Mouse (Mus musculus): ENCODE data around the gene Adgrl3.
A peak's percentile ranks its signal among the peaks of the same experiment; 100 is the strongest.

The Adgrl3 gene

GRCm38 (mm10) chr5:81686845-81687244 is 666.9 kb downstream of the Adgrl3 start:
- no peak for DNase-seq

DNA sequence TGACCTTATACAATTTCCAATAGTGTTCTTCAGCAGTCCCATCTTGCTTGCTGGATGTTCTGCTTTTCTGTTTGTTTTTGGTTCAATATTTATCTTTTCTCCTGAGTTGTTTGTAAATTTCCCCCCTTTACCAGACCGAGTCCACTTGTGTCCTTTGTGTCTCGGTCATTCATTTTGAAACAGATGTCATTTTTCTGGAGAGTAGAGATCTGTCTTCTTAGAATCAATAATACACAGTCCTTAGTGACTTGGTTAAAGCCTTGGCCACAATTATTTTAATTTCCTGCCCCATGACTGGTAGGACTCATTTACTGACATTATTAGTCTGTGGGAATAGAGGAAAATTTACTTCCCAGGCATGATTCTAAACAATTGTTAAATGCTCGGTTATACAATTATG is 709.7 kb downstream of the Adgrl3 start:
- no peak for DNase-seq

DNA sequence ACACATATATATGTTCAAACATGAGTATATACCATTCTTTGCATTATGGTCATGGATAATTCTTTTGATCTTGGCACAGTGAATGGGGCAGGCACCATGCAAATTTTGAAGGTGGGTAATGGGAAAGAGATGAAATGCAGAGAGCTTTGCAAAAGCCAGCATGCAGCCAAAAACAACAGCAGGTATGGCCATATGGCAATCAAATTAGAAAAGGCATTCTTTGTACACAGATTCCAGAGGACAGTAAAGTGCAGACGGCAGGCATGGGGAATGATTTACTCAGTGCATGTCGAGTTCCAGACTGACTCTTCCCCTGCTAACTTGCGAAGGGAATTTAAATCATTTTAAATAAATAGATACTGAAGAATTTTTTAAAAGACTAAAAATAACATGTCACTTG is 716.1 kb downstream of the Adgrl3 start:
- peak; percentile 67 for DNase-seq

- DNase-seq, result no peak
These were observed 718.5 kb downstream of the Adgrl3 start for GRCm38 (mm10) chr5:81738286-81739032.

DNA sequence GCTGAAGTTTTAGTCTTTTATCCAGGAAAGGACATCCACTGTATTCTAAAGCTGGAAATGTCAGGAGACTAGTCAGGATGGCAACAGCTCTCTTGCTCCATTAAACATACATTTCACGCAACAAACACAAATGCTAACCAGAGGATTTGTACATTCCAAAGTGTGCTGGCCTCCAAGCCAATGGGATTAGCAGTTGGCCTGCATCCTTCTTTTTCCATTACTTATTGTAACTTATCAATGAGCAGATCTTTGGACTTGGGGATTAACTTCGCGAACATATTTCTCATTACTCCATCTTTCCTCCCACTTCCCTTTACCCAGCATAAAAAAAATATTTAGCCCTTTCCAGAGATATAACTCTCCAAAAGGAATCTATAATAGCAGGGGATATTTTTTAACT is 732.5 kb downstream of the Adgrl3 start:
- no peak for DNase-seq

GRCm38 (mm10) chr5:81755711-81756110 is 735.8 kb downstream of the Adgrl3 start:
- no peak for DNase-seq

- no peak for DNase-seq
These were observed 737.3 kb downstream of the Adgrl3 start for GRCm38 (mm10) chr5:81757093-81757725.

- DNase-seq, result no peak
These were observed 756.3 kb downstream of the Adgrl3 start for GRCm38 (mm10) chr5:81776234-81776633.

GRCm38 (mm10) chr5:81776746-81777145 is 756.8 kb downstream of the Adgrl3 start:
- DNase-seq, result no peak

DNA sequence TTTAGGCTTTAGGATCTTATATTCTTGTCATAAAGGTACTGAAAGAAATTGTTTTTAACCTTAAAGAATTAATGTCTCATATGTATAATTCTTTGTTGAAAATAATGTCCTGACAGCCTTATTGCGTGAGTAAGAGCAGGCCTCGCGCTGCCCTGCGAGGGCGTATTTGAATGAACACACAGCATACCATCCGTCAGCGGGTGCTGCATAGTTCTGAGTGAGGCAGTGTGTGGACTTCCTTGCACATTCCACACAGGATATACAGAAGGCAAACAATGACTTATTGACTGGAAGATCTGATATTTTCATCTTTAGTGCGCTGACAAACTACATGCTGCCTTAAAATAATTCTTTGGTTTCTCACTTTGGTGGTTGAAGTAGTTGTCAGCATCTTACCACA is 764.8 kb downstream of the Adgrl3 start:
- DNase-seq, result no peak

- no peak for DNase-seq
These were observed 770.8 kb downstream of the Adgrl3 start for GRCm38 (mm10) chr5:81790710-81791109.

- DNase-seq, result no peak
These were observed 774.2 kb downstream of the Adgrl3 start for GRCm38 (mm10) chr5:81794125-81794524.

GRCm38 (mm10) chr5:81794601-81795000 is 774.7 kb downstream of the Adgrl3 start:
- no peak for DNase-seq

DNA sequence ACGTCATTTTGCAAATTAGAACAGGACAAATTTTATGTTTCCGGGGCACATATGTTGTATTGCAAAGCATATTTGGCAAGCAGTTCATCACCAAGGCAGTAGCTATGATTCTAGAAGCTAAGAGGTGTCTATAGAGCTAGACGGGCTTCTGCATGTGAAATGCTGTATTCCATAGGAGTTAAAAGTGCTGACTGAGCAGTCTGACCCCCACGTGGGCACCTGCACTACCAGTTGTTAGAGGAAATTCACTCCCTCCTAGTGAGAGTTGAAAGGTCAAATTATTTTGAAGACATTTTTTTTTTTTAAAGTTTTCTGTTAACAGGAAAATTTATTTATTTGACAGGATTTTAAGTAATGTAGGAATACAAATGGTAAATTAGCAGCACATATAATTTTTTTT is 776.2 kb downstream of the Adgrl3 start:
- no peak for DNase-seq

DNA sequence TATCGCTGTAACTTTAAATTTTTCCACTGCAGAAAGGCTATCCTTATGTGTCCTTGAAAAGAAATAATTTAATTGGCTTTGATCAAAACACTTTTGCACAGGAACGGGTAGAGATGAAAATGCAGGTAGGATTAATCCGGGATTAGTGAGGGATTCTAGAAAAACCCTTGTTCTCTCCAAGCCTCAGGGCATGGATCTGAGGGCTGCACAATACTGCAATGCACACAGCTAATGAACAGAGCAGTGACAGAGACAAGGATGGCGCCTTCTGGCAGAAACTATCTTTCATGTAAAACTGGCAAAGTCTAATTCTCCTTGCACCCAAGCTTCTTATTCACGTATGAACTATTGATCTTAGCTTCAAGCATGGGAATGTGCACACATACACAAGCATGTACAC is 791.0 kb downstream of the Adgrl3 start:
- no peak for DNase-seq

GRCm38 (mm10) chr5:81832076-81832475 is 812.1 kb downstream of the Adgrl3 start:
- no peak for DNase-seq

DNA sequence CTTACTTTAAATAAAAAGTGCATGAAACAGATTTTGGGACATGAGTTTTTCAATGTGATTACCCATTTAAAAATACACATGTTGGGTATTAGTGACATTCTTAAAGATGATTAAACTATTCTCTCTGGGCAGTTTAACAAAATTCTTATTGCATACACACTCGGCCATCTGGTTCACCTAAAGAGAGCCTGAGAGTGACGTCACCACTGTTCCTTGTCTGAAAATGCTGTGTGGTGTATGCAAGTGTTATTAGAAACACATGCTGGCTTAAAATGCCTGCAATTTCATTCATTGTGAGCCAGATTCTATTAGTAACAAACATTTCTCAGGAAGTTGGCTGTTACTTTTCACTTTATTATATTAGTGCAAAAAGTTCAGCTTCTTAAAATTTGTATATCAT is 812.7 kb downstream of the Adgrl3 start:
- DNase-seq, result no peak

GRCm38 (mm10) chr5:81837860-81838259 is 817.9 kb downstream of the Adgrl3 start:
- no peak for DNase-seq

DNA sequence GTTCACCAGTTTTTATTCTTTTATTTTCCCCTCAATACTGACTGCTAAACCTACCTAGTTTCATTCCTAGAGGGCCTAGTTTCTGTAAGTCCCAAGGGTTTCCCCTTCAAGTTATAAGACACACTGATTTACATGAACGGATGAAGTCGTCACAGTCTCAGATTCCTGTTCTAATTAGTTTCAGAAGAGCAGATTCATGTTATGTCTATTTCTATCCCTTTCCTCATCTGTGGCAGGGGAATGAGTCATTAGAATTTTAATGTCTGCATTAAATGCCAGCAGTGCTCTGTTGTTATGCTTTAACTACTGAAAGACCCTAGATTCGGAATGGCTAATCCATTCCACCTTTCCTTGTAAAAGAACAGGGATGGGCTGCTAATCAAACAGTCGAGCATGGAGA is 823.9 kb downstream of the Adgrl3 start:
- peak; percentile 5 for DNase-seq

DNA sequence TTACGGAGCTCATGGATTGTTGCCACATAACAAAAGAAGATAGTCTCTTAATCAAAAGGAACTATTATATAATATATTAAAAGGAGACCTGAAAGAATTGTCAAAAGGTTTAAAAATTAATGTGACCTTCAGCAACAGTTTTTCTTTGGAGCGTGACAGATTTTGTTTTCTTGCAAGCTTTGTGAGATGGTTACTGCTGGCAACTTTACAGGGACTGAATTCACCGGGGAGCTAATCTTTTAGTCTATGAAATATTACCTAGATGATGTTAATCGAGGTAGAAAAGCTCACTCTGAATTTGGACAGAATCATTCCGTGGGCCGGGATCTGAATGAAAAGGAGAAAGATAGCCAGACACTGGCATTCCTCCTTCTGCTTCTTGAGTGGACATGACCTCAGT is 850.4 kb downstream of the Adgrl3 start:
- no peak for DNase-seq
